Mouse (Mus musculus): Measurements from ENCODE around the gene Cyp2d22. TPM values are rescaled to one million over a fixed set of nuclear protein-coding genes. Genes with fewer than 3 reads are reported as not detected.

Gene Cyp2d22
- polyA plus RNA-seq, 1 experiment: 67.5 TPM

- H3K4me3 ChIP-seq (ENCODE audit: low read depth, low read length): no peak overlapping the region
- 65% methylated on average over 2 of the region's 2 CpGs for WGBS
- no peaks in the 10 kb centered on the region for H3K27me3 ChIP-seq (ENCODE audit: control insufficient read depth, insufficient read depth, low read length)
- TF ChIP-seq POLR2A (IDR thresholded peaks at IDR 0.05; ENCODE audit: low read depth, low read length) (no peak), CTCF (IDR thresholded peaks at IDR 0.05; ENCODE audit: extremely low read depth, insufficient read length, insufficient replicate concordance, low read depth, low read length) (no peak)
- no peaks in the 10 kb centered on the region; the same call in 1 of the 2 replicates for H3K4me1 ChIP-seq (ENCODE audit: control insufficient read depth, insufficient read depth, insufficient read length, low read length)
- H3K36me3 ChIP-seq (ENCODE audit: control insufficient read depth, insufficient read depth, low read length): peaks cover 8% of the 10 kb centered on the region
- no peak overlapping the region for H3K27ac ChIP-seq (ENCODE audit: insufficient read depth, low read depth, low read length)
These were observed 54.7 kb downstream of the Cyp2d22 start for GRCm38 (mm10) chr15:82325382-82325781.

GRCm38 (mm10) chr15:82322195-82322594 is 57.9 kb downstream of the Cyp2d22 start:
- TF ChIP-seq CTCF (IDR thresholded peaks at IDR 0.05; ENCODE audit: extremely low read depth, insufficient read length, insufficient replicate concordance, low read depth, low read length) (no peak), POLR2A (IDR thresholded peaks at IDR 0.05; ENCODE audit: low read depth, low read length) (no peak)
- H3K27me3 ChIP-seq (ENCODE audit: control insufficient read depth, insufficient read depth, low read length): no peaks in the 10 kb centered on the region
- H3K4me3 ChIP-seq (ENCODE audit: low read depth, low read length): no peak overlapping the region
- H3K36me3 ChIP-seq (ENCODE audit: control insufficient read depth, insufficient read depth, low read length): no peaks in the 10 kb centered on the region
- 72% methylated on average over 8 of the region's 8 CpGs for WGBS
- H3K27ac ChIP-seq (ENCODE audit: insufficient read depth, low read depth, low read length): no peak overlapping the region
- H3K4me1 ChIP-seq (ENCODE audit: control insufficient read depth, insufficient read depth, insufficient read length, low read length): no peaks in the 10 kb centered on the region; the same call in 1 of the 2 replicates

Other genes with a start within 250 kb of the Cyp2d22 start
- 144 and 240 TPM in 2 replicates for gene Srebf2, start 233.1 kb downstream of the Cyp2d22 start, polyA plus RNA-seq (2012; rRNA removed)
- gene Shisa8, start 167.4 kb downstream of the Cyp2d22 start, polyA plus RNA-seq (2012; rRNA removed): 0.38 and 2.6 TPM in 2 replicates
- 6.3 and 14.1 TPM in 2 replicates for gene Tnfrsf13c, start 155.9 kb downstream of the Cyp2d22 start, polyA plus RNA-seq (2012; rRNA removed)
- gene Cenpm, start 135.5 kb downstream of the Cyp2d22 start, polyA plus RNA-seq (2012; rRNA removed): 5.8 and 16.4 TPM in 2 replicates
- 0.19 and 0.37 TPM in 2 replicates for gene 1500009C09Rik, start 127.9 kb downstream of the Cyp2d22 start, polyA plus RNA-seq (2012; rRNA removed)
- 0.24 and 0.52 TPM in 2 replicates for gene Sept3, start 105.4 kb downstream of the Cyp2d22 start, polyA plus RNA-seq (2012; rRNA removed)
- gene Wbp2nl, start 81.3 kb downstream of the Cyp2d22 start, polyA plus RNA-seq (2012; rRNA removed): not detected in 2 replicates
- 83.2 and 196 TPM in 2 replicates for gene Naga, start 41.3 kb downstream of the Cyp2d22 start, polyA plus RNA-seq (2012; rRNA removed)
- gene Pheta2, start 41.3 kb downstream of the Cyp2d22 start, polyA plus RNA-seq (2012; rRNA removed): 0.42 and 0.56 TPM in 2 replicates
- gene Smdt1, start 41.3 kb downstream of the Cyp2d22 start, polyA plus RNA-seq (2012; rRNA removed): 200 and 394 TPM in 2 replicates
- gene Ndufa6, start 25.9 kb downstream of the Cyp2d22 start, polyA plus RNA-seq (2012; rRNA removed): 410 and 669 TPM in 2 replicates
- gene Cyp2d11, start 13.8 kb upstream of the Cyp2d22 start, polyA plus RNA-seq (2012; rRNA removed): not detected in 2 replicates
- 0.16 and 0.77 TPM in 2 replicates for gene Cyp2d10, start 26.9 kb upstream of the Cyp2d22 start, polyA plus RNA-seq (2012; rRNA removed)
- gene Cyp2d9, start 53.2 kb upstream of the Cyp2d22 start, polyA plus RNA-seq (2012; rRNA removed): 0.09 TPM in 1 of 2 replicates, not detected in the other
- not detected in 2 replicates for gene Cyp2d12, start 174.8 kb upstream of the Cyp2d22 start, polyA plus RNA-seq (2012; rRNA removed)
- not detected in 2 replicates for gene Cyp2d34, start 240.7 kb upstream of the Cyp2d22 start, polyA plus RNA-seq (2012; rRNA removed)

All from small intestine, adult 2 months (tissue).